Mouse (Mus musculus) gastrocnemius, postnatal 4 days (tissue): ENCODE results near the gene Neo1. TPM values are rescaled to one million over a fixed set of nuclear protein-coding genes. Genes with fewer than 3 reads are reported as not detected.
"Not testable (repeated sequence)": the region's sequence is repeated elsewhere in the genome, so short reads cannot be mapped to it uniquely, and the experiment has no call there.

Source experiments
- DNase-seq, 2 experiments: peaks; one replicate each; pipeline ENCODE4 v3.0.0; 2021 to 2022; ENCODE audit warnings: low spot score in 2 of 2, mixed read lengths in 2 of 2
- total RNA-seq, 2 experiments: library from RNA; stranded (reverse); gene quantifications; 2 replicates each; pipeline ENCODE4 v1.2.3; 2021

Gene Neo1
- total RNA-seq, 2 experiments from 2014 or later: 77.5 to 85.0 TPM

- DNase-seq: no peak
Measured at GRCm38 (mm10) chr9:59016060-59016719, 20.1 kb downstream of the Neo1 start.

- peak in 1 of 2 experiments; percentile 16 for DNase-seq
Measured at GRCm38 (mm10) chr9:59013365-59013764, 22.9 kb downstream of the Neo1 start.

- no peak for DNase-seq
Measured at GRCm38 (mm10) chr9:58989255-58989928, 46.8 kb downstream of the Neo1 start.

- no peak for DNase-seq
Measured at GRCm38 (mm10) chr9:58979034-58979433, 57.2 kb downstream of the Neo1 start.

GRCm38 (mm10) chr9:58971154-58971553 lies 65.1 kb downstream of the Neo1 start:
- not testable (repeated sequence) for DNase-seq

- DNase-seq: no peak
Measured at GRCm38 (mm10) chr9:58967371-58967770, 68.9 kb downstream of the Neo1 start.

- no peak for DNase-seq
Measured at GRCm38 (mm10) chr9:58955507-58955906, 80.7 kb downstream of the Neo1 start.

GRCm38 (mm10) chr9:58945910-58946309 lies 90.3 kb downstream of the Neo1 start:
- DNase-seq: not testable (repeated sequence)

- no peak for DNase-seq
Measured at GRCm38 (mm10) chr9:58934776-58935175, 101.5 kb downstream of the Neo1 start.

- DNase-seq: peak in 1 of 2 experiments; percentile 14
Measured at GRCm38 (mm10) chr9:58928103-58928502, 108.1 kb downstream of the Neo1 start.

GRCm38 (mm10) chr9:58902869-58903585 lies 133.2 kb downstream of the Neo1 start:
- DNase-seq: peak in 1 of 2 experiments; percentile 43

GRCm38 (mm10) chr9:58899602-58900001 lies 136.6 kb downstream of the Neo1 start:
- DNase-seq: no peak

- no peak for DNase-seq
Measured at GRCm38 (mm10) chr9:58891840-58892640, 144.2 kb downstream of the Neo1 start.

- no peak for DNase-seq
Measured at GRCm38 (mm10) chr9:58890893-58891292, 145.3 kb downstream of the Neo1 start.

- DNase-seq: no peak
Measured at GRCm38 (mm10) chr9:58889782-58890448, 146.3 kb downstream of the Neo1 start.

GRCm38 (mm10) chr9:58882686-58883085 lies 153.6 kb downstream of the Neo1 start:
- no peak for DNase-seq

- DNase-seq: no peak
Measured at GRCm38 (mm10) chr9:58879836-58880235, 156.4 kb downstream of the Neo1 start.

- DNase-seq: no peak
Measured at GRCm38 (mm10) chr9:58876946-58877625, 159.2 kb downstream of the Neo1 start.

- no peak for DNase-seq
Measured at GRCm38 (mm10) chr9:58875439-58875838, 160.8 kb downstream of the Neo1 start.

GRCm38 (mm10) chr9:58874354-58874753 lies 161.9 kb downstream of the Neo1 start:
- DNase-seq: no peak
